Mouse (Mus musculus) C2C12 (cell line): ENCODE data around the gene Mdc1.
"Not testable (repeated sequence)": the region's sequence is repeated elsewhere in the genome, so short reads cannot be mapped to it uniquely, and the experiment has no call there.

Experiments used
- CTCF ChIP-seq: IDR thresholded peaks from one replicate; pipeline ENCODE4 v1.5.1; 2011; ENCODE audit not compliant: control insufficient read depth, insufficient read depth, insufficient read length
- MAX ChIP-seq: IDR thresholded peaks from one replicate; pipeline ENCODE4 v1.6.1; 2011; ENCODE audit warnings: mild to moderate bottlenecking, control low read depth
- MYOG ChIP-seq: IDR thresholded peaks from one replicate; pipeline ENCODE4 v1.6.1; 2011; ENCODE audit not compliant: control insufficient read depth, insufficient read length; ENCODE audit errors: extremely low read depth
- USF1 ChIP-seq: IDR thresholded peaks from one replicate; pipeline ENCODE4 v1.6.1; 2011; ENCODE audit warnings: low read depth, mild to moderate bottlenecking, control low read depth, moderate library complexity

DNA sequence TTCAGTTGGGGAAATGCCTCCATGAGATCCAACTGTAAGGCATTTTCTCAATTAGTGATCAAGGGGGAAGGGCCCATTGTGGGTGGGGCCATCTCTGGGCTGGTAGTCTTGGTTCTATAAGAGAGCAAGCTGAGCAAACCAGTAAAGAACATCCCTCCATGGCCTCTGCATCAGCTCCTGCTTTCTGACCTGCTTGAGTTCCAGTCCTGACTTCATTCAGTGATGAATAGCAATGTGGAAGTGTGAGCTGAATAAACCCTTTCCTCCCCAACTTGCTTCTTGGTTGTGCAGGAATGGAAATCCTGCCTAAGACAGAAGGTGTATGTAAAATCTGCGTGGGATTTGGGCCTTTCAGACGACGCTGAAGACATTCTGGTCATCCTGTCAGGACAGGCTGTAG lies 2.3 kb upstream of the Mdc1 start:
- not testable (repeated sequence) for TF ChIP-seq CTCF, MAX, USF1, MYOG
